Mouse (Mus musculus): ENCODE measurements at regions not wholly inside any gene's neighbourhood (a gene's known extent, or its start where the extent isn't known, plus 50 kb on each side); places are given as distances from the start of the nearest gene placed in this dataset.

DNA sequence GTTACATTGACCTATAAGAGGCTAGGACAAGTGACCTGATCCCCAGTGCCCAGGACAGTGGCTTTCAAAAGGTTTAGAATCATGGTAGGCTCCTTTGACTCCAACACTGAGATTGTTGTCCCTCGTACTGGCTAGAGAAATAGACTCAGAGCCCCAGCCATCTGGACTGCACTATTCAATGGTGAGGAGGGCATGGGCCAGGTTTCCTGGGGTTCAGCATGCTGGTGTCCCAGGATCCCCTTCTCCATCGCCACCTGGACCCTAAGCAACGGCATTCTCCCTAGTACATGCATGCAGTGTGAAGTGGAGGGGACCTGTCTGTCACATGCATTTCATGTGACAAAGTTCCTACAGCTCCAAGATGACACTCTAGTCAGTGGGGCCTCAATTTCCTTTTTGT, 243.9 kb downstream of the Matn1 start:
- Histone ChIP-seq H3K36me3 (ENCODE audit: control insufficient read depth, insufficient read depth, low read length) (no peaks in the 10 kb centered on the region), H3K27me3 (ENCODE audit: control insufficient read depth, insufficient read depth, low read length) (no peaks in the 10 kb centered on the region), H3K4me1 (ENCODE audit: control insufficient read depth, insufficient read depth, low read length) (no peaks in the 10 kb centered on the region), H3K27ac (ENCODE audit: low read depth, low read length) (no peak overlapping the region), H3K4me2 (no peak overlapping the region), H3K9me3 (ENCODE audit: control insufficient read depth, low read length) (no peaks in the 10 kb centered on the region), H3K9ac (ENCODE audit: low read length) (no peak overlapping the region), H3K4me3 (ENCODE audit: low read depth, low read length) (no peak overlapping the region)
- ATAC-seq (ENCODE audit: low FRiP score) (no peak), DNase-seq (ENCODE audit: low spot score, missing footprints) (no peak)
- 78% methylated on average over 3 of the region's 3 CpGs for WGBS

- Histone ChIP-seq H3K9me3 (ENCODE audit: control insufficient read depth, low read length) (no peaks in the 10 kb centered on the region), H3K4me2 (no peak overlapping the region), H3K9ac (ENCODE audit: low read length) (no peak overlapping the region), H3K4me3 (ENCODE audit: low read depth, low read length) (no peak overlapping the region), H3K27ac (ENCODE audit: low read depth, low read length) (no peak overlapping the region), H3K27me3 (ENCODE audit: control insufficient read depth, insufficient read depth, low read length) (no peaks in the 10 kb centered on the region), H3K36me3 (ENCODE audit: control insufficient read depth, insufficient read depth, low read length) (no peaks in the 10 kb centered on the region), H3K4me1 (ENCODE audit: control insufficient read depth, insufficient read depth, low read length) (no peaks in the 10 kb centered on the region)
- DNase-seq (ENCODE audit: low spot score, missing footprints), result no peak
- 78% methylated on average over 13 of the region's 13 CpGs for WGBS
- ATAC-seq (ENCODE audit: low FRiP score), result no peak
These were observed 247.1 kb downstream of the Matn1 start for GRCm38 (mm10) chr4:131191106-131191880.

GRCm38 (mm10) chr4:131193900-131194419, 249.8 kb downstream of the Matn1 start:
- no peaks in the 10 kb centered on the region for H3K36me3 ChIP-seq (ENCODE audit: control insufficient read depth, insufficient read depth, low read length)
- no peaks in the 10 kb centered on the region for H3K27me3 ChIP-seq (ENCODE audit: control insufficient read depth, insufficient read depth, low read length)
- DNase-seq (ENCODE audit: low spot score, missing footprints) (no peak), ATAC-seq (ENCODE audit: low FRiP score) (no peak)
- H3K9me3 ChIP-seq (ENCODE audit: control insufficient read depth, low read length), result no peaks in the 10 kb centered on the region
- no peak overlapping the region for H3K4me3 ChIP-seq (ENCODE audit: low read depth, low read length)
- no peaks in the 10 kb centered on the region for H3K4me1 ChIP-seq (ENCODE audit: control insufficient read depth, insufficient read depth, low read length)
- no peak overlapping the region for H3K27ac ChIP-seq (ENCODE audit: low read depth, low read length)
- H3K4me2 ChIP-seq, result no peak overlapping the region
- WGBS, result 93% methylated on average over 20 of the region's 20 CpGs
- H3K9ac ChIP-seq (ENCODE audit: low read length), result no peak overlapping the region

DNA sequence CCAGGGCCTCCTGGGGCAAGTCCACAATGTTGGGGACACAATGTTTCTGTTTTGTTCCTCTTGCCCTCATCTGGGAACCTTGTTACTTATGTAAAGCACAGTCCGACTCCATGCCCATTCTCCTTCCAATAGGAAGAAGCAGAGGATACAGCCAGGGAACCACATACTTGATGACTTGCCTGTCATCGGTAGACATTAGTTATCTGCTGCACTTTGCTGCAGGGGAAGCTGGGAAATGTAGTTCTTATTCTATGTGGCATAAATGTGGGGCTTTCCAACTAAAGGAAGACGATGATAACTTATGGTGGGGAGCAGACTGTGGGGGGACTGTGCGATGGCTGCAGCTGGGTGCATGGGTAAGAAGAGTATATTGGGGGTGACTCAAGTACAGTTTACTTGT, 252.0 kb downstream of the Matn1 start:
- H3K4me2 ChIP-seq, result no peak overlapping the region
- H3K36me3 ChIP-seq (ENCODE audit: control insufficient read depth, insufficient read depth, low read length), result no peaks in the 10 kb centered on the region
- no peak for ATAC-seq (ENCODE audit: low FRiP score)
- WGBS, result 90% methylated on average over 4 of the region's 4 CpGs
- H3K27ac ChIP-seq (ENCODE audit: low read depth, low read length), result no peak overlapping the region
- no peaks in the 10 kb centered on the region for H3K4me1 ChIP-seq (ENCODE audit: control insufficient read depth, insufficient read depth, low read length)
- H3K4me3 ChIP-seq (ENCODE audit: low read depth, low read length), result no peak overlapping the region
- no peaks in the 10 kb centered on the region for H3K9me3 ChIP-seq (ENCODE audit: control insufficient read depth, low read length)
- H3K27me3 ChIP-seq (ENCODE audit: control insufficient read depth, insufficient read depth, low read length), result no peaks in the 10 kb centered on the region
- DNase-seq (ENCODE audit: low spot score, missing footprints), result no peak
- H3K9ac ChIP-seq (ENCODE audit: low read length), result no peak overlapping the region

DNA sequence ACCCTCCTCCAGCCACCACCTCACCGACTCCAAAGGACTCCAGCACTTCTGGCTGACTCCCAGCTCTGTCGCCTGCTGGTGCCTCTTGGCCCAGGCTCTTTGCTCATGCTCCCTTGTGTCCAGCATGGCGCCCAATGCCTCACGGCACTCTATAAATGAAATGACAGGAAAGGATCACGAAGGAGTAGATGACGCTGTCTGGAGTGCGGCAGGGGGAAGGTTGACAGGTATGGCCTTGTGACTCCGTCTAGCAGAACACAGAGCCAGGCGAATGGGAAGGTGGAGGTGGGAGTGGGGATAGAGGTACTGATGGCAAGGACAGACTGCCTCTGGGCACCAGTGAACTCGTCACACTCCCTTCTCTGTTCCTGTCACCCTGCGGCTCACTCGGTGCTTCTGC, 259.5 kb downstream of the Matn1 start:
- ATAC-seq (ENCODE audit: low FRiP score) (no peak), DNase-seq (ENCODE audit: low spot score, missing footprints) (no peak)
- H3K9ac ChIP-seq (ENCODE audit: low read length), result no peak overlapping the region
- H3K4me3 ChIP-seq (ENCODE audit: low read depth, low read length), result no peak overlapping the region
- no peaks in the 10 kb centered on the region for H3K9me3 ChIP-seq (ENCODE audit: control insufficient read depth, low read length)
- no peaks in the 10 kb centered on the region for H3K36me3 ChIP-seq (ENCODE audit: control insufficient read depth, insufficient read depth, low read length)
- no peak overlapping the region for H3K27ac ChIP-seq (ENCODE audit: low read depth, low read length)
- no peaks in the 10 kb centered on the region for H3K27me3 ChIP-seq (ENCODE audit: control insufficient read depth, insufficient read depth, low read length)
- no peak overlapping the region for H3K4me2 ChIP-seq
- WGBS, result 93% methylated on average over 12 of the region's 12 CpGs
- H3K4me1 ChIP-seq (ENCODE audit: control insufficient read depth, insufficient read depth, low read length), result no peaks in the 10 kb centered on the region

- Histone ChIP-seq H3K36me3 (ENCODE audit: control insufficient read depth, insufficient read depth, low read length) (no peaks in the 10 kb centered on the region), H3K27me3 (ENCODE audit: control insufficient read depth, insufficient read depth, low read length) (no peaks in the 10 kb centered on the region), H3K4me2 (no peak overlapping the region), H3K9ac (ENCODE audit: low read length) (no peak overlapping the region), H3K4me1 (ENCODE audit: control insufficient read depth, insufficient read depth, low read length) (no peaks in the 10 kb centered on the region), H3K27ac (ENCODE audit: low read depth, low read length) (no peak overlapping the region), H3K9me3 (ENCODE audit: control insufficient read depth, low read length) (no peaks in the 10 kb centered on the region), H3K4me3 (ENCODE audit: low read depth, low read length) (no peak overlapping the region)
- no peak for DNase-seq (ENCODE audit: low spot score, missing footprints)
- ATAC-seq (ENCODE audit: low FRiP score), result no peak
- 83% methylated on average over 3 of the region's 3 CpGs for WGBS
These were observed 260.5 kb downstream of the Matn1 start for GRCm38 (mm10) chr4:131204722-131205121.

GRCm38 (mm10) chr4:131205127-131205526, 260.9 kb downstream of the Matn1 start:
- no peaks in the 10 kb centered on the region for H3K27me3 ChIP-seq (ENCODE audit: control insufficient read depth, insufficient read depth, low read length)
- ATAC-seq (ENCODE audit: low FRiP score) (no peak), DNase-seq (ENCODE audit: low spot score, missing footprints) (no peak)
- no peaks in the 10 kb centered on the region for H3K4me1 ChIP-seq (ENCODE audit: control insufficient read depth, insufficient read depth, low read length)
- H3K4me3 ChIP-seq (ENCODE audit: low read depth, low read length), result no peak overlapping the region
- no peaks in the 10 kb centered on the region for H3K9me3 ChIP-seq (ENCODE audit: control insufficient read depth, low read length)
- no peak overlapping the region for H3K4me2 ChIP-seq
- no peak overlapping the region for H3K9ac ChIP-seq (ENCODE audit: low read length)
- H3K36me3 ChIP-seq (ENCODE audit: control insufficient read depth, insufficient read depth, low read length), result no peaks in the 10 kb centered on the region
- 91% methylated on average over 2 of the region's 2 CpGs for WGBS
- H3K27ac ChIP-seq (ENCODE audit: low read depth, low read length), result no peak overlapping the region

GRCm38 (mm10) chr4:131205685-131206084, 261.5 kb downstream of the Matn1 start:
- no peak overlapping the region for H3K27ac ChIP-seq (ENCODE audit: low read depth, low read length)
- H3K4me3 ChIP-seq (ENCODE audit: low read depth, low read length), result no peak overlapping the region
- DNase-seq (ENCODE audit: low spot score, missing footprints) (no peak), ATAC-seq (ENCODE audit: low FRiP score) (no peak)
- no peaks in the 10 kb centered on the region for H3K27me3 ChIP-seq (ENCODE audit: control insufficient read depth, insufficient read depth, low read length)
- H3K9ac ChIP-seq (ENCODE audit: low read length), result no peak overlapping the region
- H3K36me3 ChIP-seq (ENCODE audit: control insufficient read depth, insufficient read depth, low read length), result no peaks in the 10 kb centered on the region
- WGBS, result 86% methylated on average over 4 of the region's 4 CpGs
- H3K4me1 ChIP-seq (ENCODE audit: control insufficient read depth, insufficient read depth, low read length), result no peaks in the 10 kb centered on the region
- H3K4me2 ChIP-seq, result no peak overlapping the region
- no peaks in the 10 kb centered on the region for H3K9me3 ChIP-seq (ENCODE audit: control insufficient read depth, low read length)

- Histone ChIP-seq H3K36me3 (ENCODE audit: control insufficient read depth, insufficient read depth, low read length) (no peaks in the 10 kb centered on the region), H3K9me3 (ENCODE audit: control insufficient read depth, low read length) (no peaks in the 10 kb centered on the region), H3K27ac (ENCODE audit: low read depth, low read length) (no peak overlapping the region), H3K4me1 (ENCODE audit: control insufficient read depth, insufficient read depth, low read length) (no peaks in the 10 kb centered on the region), H3K27me3 (ENCODE audit: control insufficient read depth, insufficient read depth, low read length) (no peaks in the 10 kb centered on the region), H3K4me3 (ENCODE audit: low read depth, low read length) (no peak overlapping the region), H3K9ac (ENCODE audit: low read length) (no peak overlapping the region), H3K4me2 (no peak overlapping the region)
- DNase-seq (ENCODE audit: low spot score, missing footprints) (no peak), ATAC-seq (ENCODE audit: low FRiP score) (no peak)
- whole genome bisulfite sequencing, result 86% methylated on average over 8 of the region's 8 CpGs
These were observed 262.1 kb downstream of the Matn1 start for GRCm38 (mm10) chr4:131206181-131206885.
